Mouse (Mus musculus) erythroid progenitor cell, adult 5-6 weeks (primary cell): ENCODE results near the gene Nrm. TPM values are rescaled to one million over a fixed set of nuclear protein-coding genes. Genes with fewer than 3 reads are reported as not detected.
A peak's percentile ranks its signal among the peaks of the same experiment; 100 is the strongest.
"Not testable (repeated sequence)": the region's sequence is repeated elsewhere in the genome, so short reads cannot be mapped to it uniquely, and the experiment has no call there.

Experiments
- ATAC-seq: replicated peaks from 2 replicates; pipeline ENCODE4 v1.8.0; 2016; ENCODE audit warnings: moderate number of reproducible peaks, mild to moderate bottlenecking, moderate TSS enrichment, inconsistent platforms; ENCODE audit not compliant: poor library complexity, low FRiP score, severe bottlenecking
- total RNA-seq, 2 experiments: library from RNA; stranded (forward) in 1 of 2; stranded (reverse) in 1 of 2; fragments of 150-400 nt in 1 of 2; fragments of 186-747, 209-891 nt in 1 of 2; gene quantifications; 2 replicates each; pipeline versions ENCODE4 v1.2.3 to v1.2.4; 2015 to 2017; ENCODE audit warnings: low replicate concordance in 2 of 2

Gene Nrm
- total RNA-seq, 2 experiments from 2014 or later = 35.8 to 36.0 TPM

DNA sequence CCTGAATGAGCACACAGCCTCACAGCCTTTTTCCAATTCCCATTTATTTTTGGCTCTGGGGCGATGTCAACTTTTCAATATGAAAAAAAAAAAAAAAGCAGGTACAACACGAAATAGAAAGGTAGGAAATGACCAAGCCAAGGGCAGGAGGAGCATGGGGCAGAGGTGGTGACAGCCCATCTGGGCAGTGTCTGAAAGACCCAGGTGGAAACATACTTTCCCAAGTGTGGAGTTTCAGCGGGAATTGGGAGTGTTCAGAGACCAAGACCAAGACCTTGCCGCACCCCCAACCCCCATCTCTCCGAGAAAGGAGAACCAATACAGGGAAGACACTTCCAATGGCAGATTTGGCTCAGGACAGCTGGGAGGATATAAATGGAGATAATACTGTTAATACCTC lies 27.2 kb upstream of the Nrm start:
- no peak for ATAC-seq

DNA sequence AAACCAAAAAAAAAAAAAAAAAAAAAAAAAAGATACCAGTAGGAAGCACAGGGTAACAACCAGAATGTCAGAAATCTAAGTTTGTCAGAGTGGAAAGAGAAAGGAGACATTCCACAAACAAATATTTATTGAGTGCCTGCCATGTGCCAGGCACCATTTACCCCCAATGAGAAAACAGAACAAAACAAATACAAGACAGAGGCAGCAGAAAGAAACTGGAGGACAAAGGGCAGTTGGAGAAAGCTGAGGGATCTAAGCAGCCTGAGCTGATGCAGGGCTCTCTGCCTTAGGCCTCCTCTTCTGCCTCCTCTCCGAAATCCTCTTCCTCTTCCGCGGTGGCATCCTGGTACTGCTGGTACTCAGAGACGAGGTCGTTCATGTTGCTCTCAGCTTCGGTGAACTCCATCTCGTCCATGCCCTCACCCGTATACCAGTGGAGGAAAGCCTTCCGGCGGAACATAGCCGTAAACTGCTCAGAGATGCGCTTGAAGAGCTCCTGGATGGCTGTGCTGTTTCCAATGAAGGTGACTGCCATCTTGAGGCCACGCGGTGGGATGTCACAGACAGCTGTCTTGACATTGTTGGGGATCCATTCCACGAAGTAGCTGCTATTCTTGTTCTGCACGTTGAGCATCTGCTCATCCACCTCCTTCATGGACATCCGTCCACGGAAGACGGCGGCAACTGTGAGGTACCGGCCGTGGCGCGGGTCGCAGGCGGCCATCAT lies 26.3 kb upstream of the Nrm start:
- no peak for ATAC-seq

DNA sequence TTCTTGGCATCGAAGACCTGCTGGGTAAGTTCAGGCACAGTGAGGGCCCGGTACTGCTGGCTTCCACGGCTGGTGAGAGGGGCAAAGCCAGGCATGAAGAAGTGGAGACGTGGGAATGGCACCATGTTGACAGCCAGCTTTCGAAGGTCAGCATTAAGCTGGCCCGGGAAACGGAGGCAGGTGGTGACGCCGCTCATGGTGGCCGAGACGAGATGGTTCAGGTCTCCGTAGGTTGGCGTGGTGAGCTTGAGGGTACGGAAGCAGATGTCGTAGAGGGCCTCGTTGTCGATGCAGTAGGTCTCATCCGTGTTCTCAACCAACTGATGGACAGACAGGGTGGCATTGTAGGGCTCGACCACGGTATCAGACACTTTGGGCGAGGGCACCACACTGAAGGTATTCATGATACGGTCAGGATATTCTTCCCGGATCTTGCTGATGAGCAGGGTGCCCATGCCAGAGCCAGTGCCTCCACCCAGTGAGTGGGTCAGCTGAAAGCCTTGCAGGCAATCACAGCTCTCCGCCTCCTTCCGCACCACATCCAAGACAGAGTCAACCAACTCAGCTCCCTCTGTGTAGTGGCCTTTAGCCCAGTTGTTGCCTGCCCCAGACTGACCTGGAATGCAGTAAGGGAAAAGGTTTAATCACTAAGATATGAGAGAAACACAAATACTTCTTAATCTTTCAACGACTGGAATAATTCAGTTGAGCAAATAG lies 25.5 kb upstream of the Nrm start:
- ATAC-seq = no peak

DNA sequence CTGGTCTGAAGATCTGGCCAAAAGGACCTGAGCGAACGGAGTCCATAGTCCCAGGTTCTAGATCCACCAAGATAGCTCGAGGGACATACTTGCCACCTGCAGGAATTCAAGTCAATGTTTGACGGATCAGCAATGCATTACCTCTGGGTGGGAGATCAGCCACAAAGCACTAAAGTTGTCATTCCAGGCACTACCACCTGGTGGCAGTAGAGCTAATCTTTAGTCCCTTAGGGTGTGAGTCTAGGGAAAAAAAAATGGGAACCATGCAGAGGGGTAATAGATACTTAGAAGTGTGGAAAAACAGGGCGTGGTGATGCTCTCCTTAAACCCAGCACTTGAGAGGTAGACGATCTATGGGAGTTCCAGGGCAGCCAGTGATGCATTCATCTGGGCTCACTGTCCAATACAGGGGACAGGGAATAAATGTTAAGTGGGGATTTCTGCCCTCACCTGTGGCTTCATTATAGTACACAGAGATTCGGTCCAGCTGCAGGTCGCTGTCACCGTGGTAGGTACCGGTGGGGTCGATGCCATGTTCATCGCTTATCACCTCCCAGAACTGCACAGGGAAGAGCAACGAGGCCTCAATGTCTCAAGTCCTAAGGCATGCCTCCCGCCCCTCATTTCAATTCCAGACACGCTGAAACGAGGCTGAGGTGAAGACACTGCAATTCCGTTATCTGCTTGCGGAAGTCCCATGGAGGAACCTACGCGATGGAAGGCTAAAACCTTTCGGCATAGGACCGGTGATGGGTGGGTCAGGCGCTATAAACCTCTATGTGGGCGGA lies 24.7 kb upstream of the Nrm start:
- peak; percentile 32; the same call in 1 of the 2 replicates for ATAC-seq

DNA sequence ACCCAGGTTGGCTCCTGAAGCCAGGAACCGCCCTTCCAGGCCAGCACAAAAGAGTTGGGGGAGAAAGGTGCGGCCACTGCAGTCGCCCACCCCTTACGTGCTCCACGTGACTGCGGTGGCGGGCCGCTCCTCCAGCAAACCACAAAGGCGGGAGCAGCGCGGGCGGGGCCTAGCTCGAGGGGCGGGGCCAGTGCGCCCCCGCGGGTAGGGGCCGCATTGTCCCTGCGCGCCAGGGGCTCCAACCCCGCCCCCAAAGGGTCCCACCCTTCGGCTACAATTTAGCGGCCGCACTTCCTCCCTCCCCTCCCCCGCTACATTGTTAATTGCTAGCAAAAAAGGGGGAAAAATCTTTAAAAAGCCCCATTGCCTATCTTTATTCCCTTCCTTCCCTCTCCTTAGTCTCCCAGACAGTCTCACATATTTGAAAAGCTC lies 24.1 kb upstream of the Nrm start:
- ATAC-seq = 0 out of 2 replicates have a peak, but pooled peaks have one; percentile 26

DNA sequence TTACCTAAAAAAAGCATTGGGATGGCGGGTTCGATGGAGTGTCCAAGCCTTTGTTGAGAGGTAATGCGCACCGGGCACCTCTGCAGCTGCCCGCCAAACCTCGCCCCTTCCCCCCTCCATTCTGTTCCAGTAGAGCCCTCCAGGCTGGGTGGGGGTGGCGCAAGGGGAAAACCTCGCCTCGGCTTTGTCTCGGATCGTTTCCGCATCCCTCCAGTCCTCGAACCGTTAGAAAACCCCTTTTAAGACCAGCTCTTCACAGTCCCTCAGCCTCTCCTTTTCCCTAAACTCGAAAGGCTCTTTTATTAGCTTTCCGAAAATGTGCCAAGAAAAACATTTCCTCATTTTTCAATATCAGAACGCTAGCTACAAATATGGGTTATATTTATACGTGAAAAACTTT lies 23.6 kb upstream of the Nrm start:
- ATAC-seq = no peak

DNA sequence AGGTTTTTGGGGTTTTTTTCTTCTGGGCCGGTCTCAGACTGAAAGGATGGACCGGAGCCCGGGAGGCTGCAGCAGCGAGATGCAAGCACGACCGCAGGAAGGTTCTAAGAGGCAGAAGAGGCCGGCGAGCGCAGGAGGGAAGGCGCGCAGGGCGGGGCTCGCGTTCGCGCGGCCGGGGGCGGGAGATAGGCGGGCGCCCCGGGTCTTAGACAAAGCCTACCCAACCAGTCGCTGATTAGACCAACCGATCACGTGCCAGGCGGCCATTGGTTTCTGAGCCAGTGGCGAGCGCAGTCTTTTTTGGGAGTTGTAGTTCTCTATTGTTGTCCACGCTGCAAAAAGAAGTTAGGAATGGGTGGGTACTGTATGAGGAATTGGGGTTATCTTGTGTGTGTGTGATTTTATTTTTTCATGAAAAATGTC lies 23.0 kb upstream of the Nrm start, which contains the start of gene Tubb5:
Gene Tubb5, minus strand, starts transcription at position 185 of the 423 bp plus-strand sequence.
- ATAC-seq = peak; percentile 62

DNA sequence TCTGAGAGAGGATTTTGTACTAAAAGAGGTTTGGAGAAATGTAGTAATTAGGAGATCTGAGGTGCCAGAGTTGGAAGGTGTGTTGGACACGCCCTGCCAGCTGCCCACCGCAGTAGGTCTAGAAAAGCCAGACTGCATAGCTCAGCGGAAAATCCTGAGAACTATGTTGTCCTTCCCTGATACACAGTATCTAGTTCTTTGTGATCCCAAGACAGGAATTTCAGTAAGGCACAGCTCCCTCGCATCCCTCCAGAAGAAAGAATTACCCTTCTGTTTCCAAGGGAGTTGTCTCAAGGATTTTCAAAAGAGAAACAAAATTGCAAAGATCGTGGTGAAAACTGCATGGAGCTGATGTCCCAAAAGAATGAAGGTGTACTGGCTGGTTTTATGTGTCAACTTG lies 22.5 kb upstream of the Nrm start:
- no peak for ATAC-seq

DNA sequence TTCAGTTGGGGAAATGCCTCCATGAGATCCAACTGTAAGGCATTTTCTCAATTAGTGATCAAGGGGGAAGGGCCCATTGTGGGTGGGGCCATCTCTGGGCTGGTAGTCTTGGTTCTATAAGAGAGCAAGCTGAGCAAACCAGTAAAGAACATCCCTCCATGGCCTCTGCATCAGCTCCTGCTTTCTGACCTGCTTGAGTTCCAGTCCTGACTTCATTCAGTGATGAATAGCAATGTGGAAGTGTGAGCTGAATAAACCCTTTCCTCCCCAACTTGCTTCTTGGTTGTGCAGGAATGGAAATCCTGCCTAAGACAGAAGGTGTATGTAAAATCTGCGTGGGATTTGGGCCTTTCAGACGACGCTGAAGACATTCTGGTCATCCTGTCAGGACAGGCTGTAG lies 22.1 kb upstream of the Nrm start:
- not testable (repeated sequence) for ATAC-seq

DNA sequence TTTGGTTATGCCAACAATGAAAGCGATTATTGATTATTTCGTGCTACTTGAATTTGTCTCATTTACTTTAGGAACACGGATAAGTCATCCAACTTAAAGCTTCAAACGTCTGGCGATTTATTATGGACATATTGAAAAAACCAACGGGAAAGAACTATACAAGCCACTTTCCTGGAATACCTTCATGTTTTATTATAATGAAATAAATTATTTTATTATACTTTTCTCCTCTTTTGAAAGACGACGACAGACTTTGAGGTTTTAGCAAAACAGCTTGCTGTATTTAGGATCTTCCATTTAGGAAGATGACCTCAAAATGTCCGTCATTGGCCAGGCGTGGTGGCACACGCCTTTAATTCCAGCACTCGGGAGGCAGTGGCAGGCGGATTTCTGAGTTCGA lies 20.6 kb upstream of the Nrm start:
- ATAC-seq = no peak

DNA sequence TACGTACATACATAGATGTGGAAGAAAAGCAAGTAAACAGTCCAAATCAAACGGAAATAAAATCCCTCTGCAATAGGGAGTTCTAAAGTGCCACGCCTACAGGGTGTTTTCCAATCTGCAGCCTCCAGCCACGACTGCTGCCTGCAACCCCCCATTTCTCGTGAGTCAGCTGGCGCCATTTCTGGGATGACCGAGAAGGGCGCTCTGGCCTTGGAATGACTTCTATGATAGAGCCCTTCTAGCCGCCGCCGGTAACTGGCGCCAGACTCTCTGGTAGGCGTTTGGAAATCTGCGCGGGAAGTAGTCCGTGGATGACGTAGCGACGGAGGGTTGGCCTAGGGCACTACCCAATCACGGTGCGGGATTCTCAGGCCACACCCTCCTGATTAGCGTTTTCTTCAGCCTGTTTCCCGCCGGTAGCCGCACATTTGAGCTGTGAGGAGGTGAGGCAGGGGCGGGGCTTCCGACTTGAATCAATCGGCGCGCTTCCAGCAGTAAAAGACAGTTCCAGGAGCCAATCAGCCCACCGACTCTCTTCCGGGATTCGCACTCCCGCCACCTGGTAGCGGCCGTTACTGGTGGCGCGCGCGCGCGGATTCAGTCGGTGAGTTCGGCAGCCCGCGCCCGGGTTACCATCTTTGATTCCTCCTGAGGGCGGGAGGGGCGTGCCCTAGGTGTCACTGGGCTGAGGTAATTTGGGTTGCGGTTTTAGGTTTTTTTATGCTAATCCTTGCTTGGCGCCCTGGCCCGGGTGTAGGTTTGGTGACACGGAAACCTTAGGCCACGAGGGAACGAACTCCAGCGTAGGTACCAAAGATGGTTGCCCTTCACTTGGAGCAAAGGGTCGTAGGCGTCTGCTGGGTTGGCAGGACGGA lies 19.8 kb upstream of the Nrm start, which contains the start of gene Mdc1:
Gene Mdc1, plus strand, starts transcription at position 440 of the 875 bp plus-strand sequence.
- ATAC-seq = peak; percentile 80

DNA sequence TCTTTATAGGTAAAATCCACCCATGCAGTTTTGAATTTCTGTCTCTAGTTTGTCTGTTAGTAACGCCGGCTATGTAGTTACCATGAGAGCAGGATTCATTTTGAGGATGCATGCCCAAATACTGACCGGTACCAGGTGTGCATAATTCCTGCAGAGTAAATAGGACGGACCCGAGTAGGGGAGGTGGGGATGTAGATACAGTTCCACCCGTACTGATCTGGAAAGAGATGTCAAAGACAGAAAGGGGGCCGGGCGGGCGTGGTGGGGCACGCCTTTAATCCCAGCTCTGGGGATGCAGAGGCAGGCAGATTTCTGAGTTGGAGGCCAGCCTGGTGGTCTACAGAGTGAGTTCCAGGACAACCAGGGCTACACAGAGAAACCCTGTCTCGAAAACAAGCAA lies 19.1 kb upstream of the Nrm start:
- no peak for ATAC-seq

DNA sequence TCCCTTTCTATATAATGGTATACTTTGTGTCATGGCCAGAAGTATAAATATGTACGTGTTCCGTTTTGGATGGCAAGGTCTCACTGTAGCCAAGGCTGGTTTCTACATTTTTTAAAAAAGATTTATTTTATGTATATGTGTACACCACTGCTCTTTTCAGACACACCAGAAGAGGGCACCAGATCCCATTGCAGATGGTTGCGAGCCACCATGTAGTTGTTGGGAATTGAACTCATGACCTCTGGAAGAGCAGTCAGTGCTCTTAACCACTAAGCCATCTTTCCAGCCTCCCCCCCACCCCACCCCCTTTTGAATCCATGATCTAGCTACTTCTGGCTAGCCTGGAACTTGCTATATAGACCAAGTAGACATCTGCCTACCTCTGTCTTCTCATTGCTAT lies 17.6 kb upstream of the Nrm start:
- ATAC-seq = no peak

DNA sequence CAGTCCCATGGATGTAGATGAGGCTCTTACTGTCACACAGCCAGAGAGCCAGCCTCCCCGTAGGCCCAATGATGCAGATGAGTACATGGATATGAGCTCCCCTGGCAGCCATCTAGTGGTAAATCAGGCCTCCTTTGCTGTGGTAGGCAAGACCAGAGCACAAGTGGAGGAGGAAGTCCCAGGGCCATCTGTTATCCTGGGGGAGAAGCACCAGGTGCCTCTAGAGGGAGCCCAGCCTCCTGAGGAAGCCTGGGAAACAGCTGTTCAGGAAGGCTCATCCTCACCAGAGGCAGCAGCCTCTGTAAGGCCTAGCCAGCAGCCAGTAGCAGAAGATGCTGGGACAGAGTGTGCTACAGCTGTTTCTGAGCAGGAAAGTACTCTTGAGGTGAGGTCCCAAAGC lies 13.0 kb upstream of the Nrm start:
- no peak for ATAC-seq

DNA sequence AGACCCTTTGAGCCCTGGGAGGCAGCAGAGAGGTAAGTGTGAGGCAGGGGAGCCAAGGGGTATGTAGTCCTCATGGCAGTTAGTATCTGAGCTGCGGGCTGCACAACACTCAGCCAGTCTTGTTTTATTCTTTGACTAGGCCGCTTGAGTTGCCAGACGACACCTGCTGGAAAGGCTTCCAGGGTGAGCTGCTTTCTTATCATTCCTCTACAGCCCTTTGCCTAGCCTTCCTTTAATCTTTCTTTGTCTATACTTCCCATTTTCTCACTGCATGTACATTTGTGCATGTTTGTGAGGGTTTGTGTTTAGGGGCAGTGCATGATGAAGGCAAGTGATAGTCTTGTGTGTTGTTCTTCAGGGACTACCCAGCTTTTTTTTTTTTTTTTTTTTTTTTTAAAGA lies 10.1 kb upstream of the Nrm start:
- ATAC-seq = peak; percentile 76

DNA sequence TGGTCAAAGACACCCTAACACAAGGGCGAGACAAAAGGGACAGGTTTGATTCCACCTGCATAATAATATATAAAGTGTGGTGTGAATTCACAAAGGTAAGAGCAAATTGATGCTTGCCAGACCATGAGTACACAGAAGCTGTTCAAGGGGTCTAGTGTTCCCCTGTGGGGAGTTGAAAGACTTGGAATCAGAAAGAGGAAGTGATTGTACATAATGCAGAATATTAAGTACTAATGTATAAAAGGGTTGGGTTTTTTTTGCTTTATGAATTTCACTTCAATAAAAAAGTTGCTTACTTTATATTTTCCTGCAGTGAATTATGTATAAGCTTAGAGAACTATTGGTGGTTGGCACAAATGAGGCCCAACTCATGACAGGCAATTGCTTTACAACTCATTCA lies 1.7 kb upstream of the Nrm start:
- ATAC-seq = no peak

DNA sequence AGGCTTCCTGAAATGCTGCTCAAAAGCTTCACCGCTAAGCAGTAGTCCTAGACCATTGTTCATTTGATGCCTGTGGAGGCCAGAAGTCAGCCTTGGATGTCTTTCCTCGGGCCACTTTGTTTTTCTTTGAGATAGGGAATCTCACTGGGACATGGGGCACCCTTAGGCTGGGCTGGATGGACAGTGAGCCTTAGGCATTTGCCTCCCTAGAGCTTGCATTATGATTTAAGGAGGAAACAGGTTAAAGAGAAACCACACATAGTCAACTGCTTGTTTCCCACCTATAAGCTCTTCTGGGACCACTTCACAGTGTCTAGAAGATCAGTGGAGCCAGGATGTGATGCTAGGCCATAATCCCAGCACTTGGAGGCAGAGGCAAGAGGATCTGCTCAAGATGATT lies 1.3 kb upstream of the Nrm start:
- no peak for ATAC-seq

DNA sequence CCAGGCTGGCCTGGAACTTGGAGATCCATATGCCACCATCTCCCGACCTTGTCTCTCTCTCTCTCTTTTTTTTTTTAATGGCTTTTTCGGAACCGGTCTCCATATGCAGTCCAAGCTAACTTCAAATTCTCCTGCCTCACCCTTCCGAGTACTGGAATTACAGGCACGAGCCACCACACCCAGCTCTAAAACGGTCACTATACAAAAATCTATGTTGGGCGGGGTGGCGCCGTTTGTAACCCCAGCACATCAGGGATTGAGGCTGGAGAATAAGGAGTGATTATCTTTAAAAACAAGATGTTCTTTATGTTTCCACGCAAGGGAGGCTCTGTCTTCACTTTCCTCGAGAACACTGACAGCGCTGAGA lies 304 bp upstream of the Nrm start:
- peak; percentile 58 for ATAC-seq

DNA sequence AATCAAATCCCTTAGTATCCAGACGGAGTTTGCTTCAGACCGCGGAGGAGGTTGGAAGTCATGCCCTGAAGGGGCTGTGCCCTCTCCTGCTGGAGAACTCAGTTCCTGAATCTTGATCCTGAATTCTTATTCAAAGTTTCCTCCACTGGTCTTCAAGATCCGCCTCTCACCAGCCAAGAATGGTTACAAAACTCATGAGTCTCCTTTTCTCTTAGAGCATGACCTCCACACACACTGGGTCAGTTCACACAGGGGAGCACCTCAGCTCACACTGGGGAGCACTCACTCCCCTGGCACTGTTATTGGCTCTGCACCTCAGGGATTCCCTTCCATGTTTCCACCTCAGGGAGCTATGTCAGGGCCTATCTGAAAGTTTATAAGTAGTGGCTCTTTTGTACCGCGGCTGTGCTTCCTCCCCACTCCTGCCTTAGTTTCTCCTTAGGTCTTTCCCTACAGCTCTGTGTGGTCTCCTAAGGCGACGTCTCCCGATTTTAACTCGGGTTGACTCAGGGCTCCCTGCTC lies 3.8 kb downstream of the Nrm start:
- no peak for ATAC-seq
